Mouse (Mus musculus): ENCODE results near the gene Lrrn3. TPM values are rescaled to one million over a fixed set of nuclear protein-coding genes. Genes with fewer than 3 reads are reported as not detected.
A peak's percentile ranks its signal among the peaks of the same experiment; 100 is the strongest.

Lrrn3 gene
- total and polyA plus RNA-seq, 2 experiments from 2014 or later, result 0.08 to 0.66 TPM

DNA sequence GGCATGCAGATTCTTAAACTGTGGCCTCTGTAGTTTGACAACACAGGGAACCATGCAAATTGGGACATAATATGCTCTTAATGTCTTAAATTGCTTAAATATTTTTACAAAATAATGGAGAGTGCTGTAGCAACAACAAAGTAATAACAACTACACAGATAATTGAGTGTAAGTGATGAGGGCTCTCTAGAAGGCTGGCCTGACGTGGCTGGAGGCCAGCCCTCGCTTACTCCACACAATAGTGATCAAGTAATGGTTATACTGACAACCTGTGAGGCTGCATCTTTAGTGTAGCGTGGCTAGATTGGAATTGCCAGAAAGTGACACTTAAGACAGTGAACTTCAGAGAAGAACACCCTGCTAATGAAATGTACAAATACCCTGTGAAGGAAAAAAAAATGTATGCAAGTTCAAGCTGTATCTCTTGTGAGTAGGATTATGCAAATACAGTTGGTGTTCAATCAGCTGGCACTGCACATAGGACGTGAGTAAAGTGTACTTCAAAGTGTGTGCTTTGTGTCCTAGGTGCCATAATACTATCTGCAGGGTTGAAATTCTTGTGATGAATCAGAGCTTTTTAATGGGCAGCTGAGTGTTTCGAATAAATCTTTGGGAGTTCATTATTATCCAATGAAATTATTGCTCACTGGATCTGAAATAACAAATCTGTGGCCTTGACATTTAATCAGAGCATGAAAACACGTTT, 17.0 kb downstream of the Lrrn3 start:
- H3K9me3 ChIP-seq (replicated peaks; ENCODE audit: control insufficient read depth, low read length), result no peaks in the 10 kb centered on the region
- no peak overlapping the region for H3K4me3 ChIP-seq (ENCODE audit: low read depth, low read length)
- no peaks in the 10 kb centered on the region for H3K36me3 ChIP-seq (replicated peaks; ENCODE audit: control insufficient read depth, insufficient read depth, low read length)
- TF ChIP-seq CTCF (IDR thresholded peaks at IDR 0.05; ENCODE audit: low read depth) (no peak), EP300 (IDR thresholded peaks at IDR 0.05; ENCODE audit: low read depth) (no peak)
- H3K27ac ChIP-seq (ENCODE audit: low read depth), result no peak overlapping the region
- H3K9ac ChIP-seq (replicated peaks; ENCODE audit: low read depth, low read length), result no peak overlapping the region
- WGBS, result 63% methylated on average over 6 of the region's 6 CpGs
- ATAC-seq (ENCODE audit: insufficient read depth, low read depth), result no peak
- H3K4me1 ChIP-seq (ENCODE audit: control insufficient read depth, insufficient read depth), result no peaks in the 10 kb centered on the region
- no peak overlapping the region for H3K4me2 ChIP-seq (ENCODE audit: low read depth, low read length)
- DNase-seq (ENCODE audit: low spot score), result no peak
- H3K27me3 ChIP-seq (ENCODE audit: control insufficient read depth, insufficient read depth, low read length), result no peaks in the 10 kb centered on the region

DNA sequence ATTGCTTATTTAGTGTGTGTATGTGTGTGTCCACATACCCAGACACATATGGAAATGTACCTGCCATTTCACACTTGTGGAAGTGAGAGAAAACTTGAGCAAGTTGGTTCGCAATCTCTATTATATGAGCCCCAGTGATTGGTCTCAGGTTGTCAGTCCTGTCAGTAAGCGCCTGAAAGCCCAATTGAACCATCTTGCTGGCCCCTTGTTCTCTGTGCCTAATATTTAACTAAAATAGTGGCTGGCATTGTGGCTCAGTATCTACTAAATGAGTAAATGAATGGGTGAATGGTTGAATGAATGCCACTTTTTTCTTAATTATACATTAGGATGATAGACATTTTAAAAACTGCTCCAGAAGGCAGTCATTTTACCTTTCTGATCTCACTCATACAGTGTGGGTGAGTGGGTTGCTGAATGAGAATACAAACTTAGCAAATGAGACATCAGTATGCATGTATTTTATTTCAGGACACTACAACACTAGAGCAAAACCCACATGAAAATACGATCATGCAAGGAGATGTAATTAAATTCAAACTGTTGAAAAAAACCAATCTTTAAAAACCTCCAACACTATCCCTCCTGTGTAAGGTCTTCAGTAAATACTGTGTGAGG, 17.7 kb downstream of the Lrrn3 start:
- Histone ChIP-seq H3K9me3 (replicated peaks; ENCODE audit: control insufficient read depth, low read length) (no peaks in the 10 kb centered on the region), H3K27ac (ENCODE audit: low read depth) (no peak overlapping the region), H3K27me3 (ENCODE audit: control insufficient read depth, insufficient read depth, low read length) (no peaks in the 10 kb centered on the region), H3K4me1 (ENCODE audit: control insufficient read depth, insufficient read depth) (no peaks in the 10 kb centered on the region), H3K4me3 (ENCODE audit: low read depth, low read length) (no peak overlapping the region), H3K36me3 (replicated peaks; ENCODE audit: control insufficient read depth, insufficient read depth, low read length) (no peaks in the 10 kb centered on the region), H3K9ac (replicated peaks; ENCODE audit: low read depth, low read length) (no peak overlapping the region), H3K4me2 (ENCODE audit: low read depth, low read length) (no peak overlapping the region)
- 90% methylated on average over 3 of the region's 3 CpGs for WGBS
- DNase-seq (ENCODE audit: low spot score), result no peak
- TF ChIP-seq CTCF (IDR thresholded peaks at IDR 0.05; ENCODE audit: low read depth), result no peak
- TF ChIP-seq EP300 (IDR thresholded peaks at IDR 0.05; ENCODE audit: low read depth), result no peak
- no peak for ATAC-seq (ENCODE audit: insufficient read depth, low read depth)

DNA sequence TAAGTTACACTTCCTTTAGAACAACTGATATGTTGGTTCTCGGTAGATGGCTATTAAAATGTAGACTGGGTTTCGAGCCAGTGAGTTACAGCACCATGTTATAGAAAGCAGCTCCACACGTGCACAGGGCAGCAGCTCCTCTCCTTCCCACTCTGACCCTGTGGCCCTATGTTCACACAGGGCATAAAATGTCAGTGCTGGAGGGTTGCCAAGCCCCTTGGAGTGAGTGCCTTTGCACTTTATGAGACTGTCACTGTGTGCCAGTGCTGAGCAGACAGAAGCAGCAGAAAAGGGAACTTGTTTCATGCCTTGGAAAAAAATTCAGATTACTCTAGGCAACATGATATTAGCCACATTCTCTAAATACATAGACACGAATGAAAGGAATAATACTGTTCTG, 47.8 kb downstream of the Lrrn3 start:
- H3K4me1 ChIP-seq (ENCODE audit: control insufficient read depth, insufficient read depth), result no peaks in the 10 kb centered on the region
- H3K4me3 ChIP-seq (ENCODE audit: low read depth, low read length), result no peak overlapping the region
- H3K36me3 ChIP-seq (replicated peaks; ENCODE audit: control insufficient read depth, insufficient read depth, low read length), result no peaks in the 10 kb centered on the region
- 32% methylated on average over 4 of the region's 4 CpGs for WGBS
- peak; percentile 78 for ATAC-seq (ENCODE audit: insufficient read depth, low read depth)
- TF ChIP-seq EP300 (IDR thresholded peaks at IDR 0.05; ENCODE audit: low read depth) (no peak), CTCF (IDR thresholded peaks at IDR 0.05; ENCODE audit: low read depth) (no peak)
- peak; percentile 23 for DNase-seq (ENCODE audit: low spot score)
- no peaks in the 10 kb centered on the region for H3K9me3 ChIP-seq (replicated peaks; ENCODE audit: control insufficient read depth, low read length)
- no peak overlapping the region for H3K4me2 ChIP-seq (ENCODE audit: low read depth, low read length)
- H3K9ac ChIP-seq (replicated peaks; ENCODE audit: low read depth, low read length), result no peak overlapping the region
- no peak overlapping the region for H3K27ac ChIP-seq (ENCODE audit: low read depth)
- H3K27me3 ChIP-seq (ENCODE audit: control insufficient read depth, insufficient read depth, low read length), result no peaks in the 10 kb centered on the region

DNA sequence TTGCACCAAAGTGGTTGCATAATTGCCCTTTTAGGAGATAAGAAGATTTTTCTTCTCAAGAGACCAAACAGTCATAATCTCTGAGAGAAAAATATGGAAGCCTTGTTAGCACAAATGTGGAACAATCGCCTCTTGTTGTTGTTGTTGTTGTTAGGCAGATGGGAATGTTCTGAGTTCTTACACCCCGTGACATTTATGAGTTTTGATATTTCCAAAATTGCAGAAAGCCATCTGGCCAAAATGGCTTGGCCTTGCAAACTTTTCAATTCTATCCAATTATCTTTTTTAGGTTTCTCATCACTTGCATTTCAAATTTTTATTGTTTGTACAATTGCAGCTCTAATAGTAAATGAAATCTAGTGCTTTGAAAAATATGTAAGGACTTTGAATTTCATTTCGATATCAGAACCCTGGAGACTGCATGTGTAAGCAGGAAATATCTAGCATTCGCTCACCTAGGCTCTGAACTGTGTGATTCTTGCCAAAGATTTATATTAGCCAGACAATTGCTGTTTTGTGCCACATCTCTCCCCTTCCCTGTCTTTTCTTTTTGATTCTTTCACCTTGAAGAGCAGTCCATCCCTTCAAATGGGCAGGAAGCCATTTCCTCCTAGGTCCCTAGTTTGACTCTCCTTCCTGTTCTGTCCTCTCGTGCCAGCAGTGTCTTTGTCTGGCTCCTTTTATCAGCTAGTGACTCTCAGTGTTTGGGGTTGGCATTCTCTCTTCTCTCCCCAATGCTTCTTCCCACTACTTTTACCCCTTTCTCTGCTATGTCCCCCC, 49.8 kb downstream of the Lrrn3 start:
- no peaks in the 10 kb centered on the region for H3K4me1 ChIP-seq (ENCODE audit: control insufficient read depth, insufficient read depth)
- no peaks in the 10 kb centered on the region for H3K9me3 ChIP-seq (replicated peaks; ENCODE audit: control insufficient read depth, low read length)
- ATAC-seq (ENCODE audit: insufficient read depth, low read depth) (no peak), DNase-seq (ENCODE audit: low spot score) (no peak)
- no peaks in the 10 kb centered on the region for H3K36me3 ChIP-seq (replicated peaks; ENCODE audit: control insufficient read depth, insufficient read depth, low read length)
- no peak overlapping the region for H3K9ac ChIP-seq (replicated peaks; ENCODE audit: low read depth, low read length)
- TF ChIP-seq CTCF (IDR thresholded peaks at IDR 0.05; ENCODE audit: low read depth) (no peak), EP300 (IDR thresholded peaks at IDR 0.05; ENCODE audit: low read depth) (no peak)
- 69% methylated on average over 5 of the region's 5 CpGs for WGBS
- no peaks in the 10 kb centered on the region for H3K27me3 ChIP-seq (ENCODE audit: control insufficient read depth, insufficient read depth, low read length)
- no peak overlapping the region for H3K4me3 ChIP-seq (ENCODE audit: low read depth, low read length)
- no peak overlapping the region for H3K27ac ChIP-seq (ENCODE audit: low read depth)
- no peak overlapping the region for H3K4me2 ChIP-seq (ENCODE audit: low read depth, low read length)

DNA sequence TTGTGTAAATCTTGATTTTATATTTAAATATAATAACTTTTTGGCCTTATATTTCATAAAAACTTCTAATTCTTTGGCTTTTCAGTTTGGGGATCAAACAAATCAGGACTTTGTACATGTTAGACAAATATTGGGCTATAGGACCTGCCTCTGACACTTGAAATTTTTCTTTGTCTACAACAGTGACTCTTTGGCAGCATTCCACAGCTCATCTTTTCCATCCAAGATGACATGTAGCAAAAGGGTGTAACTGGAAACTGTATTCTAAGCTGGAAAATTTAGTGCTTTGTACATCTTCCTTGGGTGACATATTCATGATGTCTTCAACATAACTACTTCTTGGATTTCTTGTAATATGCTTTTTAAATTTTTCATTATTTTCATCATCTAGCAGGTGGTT, 57.4 kb downstream of the Lrrn3 start:
- ATAC-seq (ENCODE audit: insufficient read depth, low read depth) (no peak), DNase-seq (ENCODE audit: low spot score) (no peak)
- Histone ChIP-seq H3K36me3 (replicated peaks; ENCODE audit: control insufficient read depth, insufficient read depth, low read length) (no peaks in the 10 kb centered on the region), H3K9ac (replicated peaks; ENCODE audit: low read depth, low read length) (no peak overlapping the region), H3K9me3 (replicated peaks; ENCODE audit: control insufficient read depth, low read length) (no peaks in the 10 kb centered on the region), H3K4me3 (ENCODE audit: low read depth, low read length) (no peak overlapping the region), H3K27ac (ENCODE audit: low read depth) (no peak overlapping the region), H3K27me3 (ENCODE audit: control insufficient read depth, insufficient read depth, low read length) (no peaks in the 10 kb centered on the region), H3K4me2 (ENCODE audit: low read depth, low read length) (no peak overlapping the region), H3K4me1 (ENCODE audit: control insufficient read depth, insufficient read depth) (no peaks in the 10 kb centered on the region)
- TF ChIP-seq CTCF (IDR thresholded peaks at IDR 0.05; ENCODE audit: low read depth) (no peak), EP300 (IDR thresholded peaks at IDR 0.05; ENCODE audit: low read depth) (no peak)

All from heart, postnatal 0 days (tissue).